Comparison of ENCODE assay signal across 23 mouse cellular contexts in genomic region chr17:48027019-48027418, GRCm38 (mm10). TPM values are rescaled to one million over a fixed set of nuclear protein-coding genes. Genes with fewer than 3 reads are reported as not detected.
DNase-seq lines count a peak whose midpoint lies in the region; ATAC-seq and TF ChIP-seq lines count a peak whose summit lies in the region.
"Had no signal": no experiment of that assay in that cellular context is flagged by ENCODE, and none has a peak within 500 bp of the region (broad histone marks: within the 10 kb centered on the region; RNA-seq: fewer than 3 reads in every experiment).

No protein-coding gene starts in this region.

- no peak overlapping the region for H3K4me2 ChIP-seq in heart, embryonic 16.5 days (ENCODE audit: low read depth, low read length)
- H3K4me2 ChIP-seq in lung, embryonic 14.5 days, result no peak overlapping the region
- H3K4me2 ChIP-seq: embryonic facial prominence, embryonic 15.5 days; hindbrain, embryonic 15.5 days; limb, embryonic 15.5 days; neural tube, embryonic 12.5 days; stomach, embryonic 15.5 days had no signal

- ATAC-seq in heart, embryonic 16.5 days (replicated peaks; ENCODE audit: extremely low read depth, insufficient read depth, low FRiP score), result no peak
- ATAC-seq in lung, embryonic 14.5 days (ENCODE audit: insufficient read depth), result no peak

- no peak for DNase-seq in heart, adult 8-10 months (ENCODE audit: low spot score)
- no peak for DNase-seq in lung, embryonic 14.5 days
- DNase-seq in lung, postnatal 4 days, result no peak
- DNase-seq in ES-CJ7 (ENCODE audit: low read depth, low spot score) (peak; percentile 38), ZHBTc4 (ENCODE audit: low read depth, low spot score) (peak; percentile 32)
- DNase-seq in spleen, postnatal 36 days (ENCODE audit: low spot score in 2 of 2), result no peak
- DNase-seq: gastrocnemius, postnatal 25 days; kidney, adult 18-20 months; layer of hippocampus, postnatal 36 days; spleen, adult 18-20 months; thymus, postnatal 25 days had no signal

- peaks cover 4% of the 10 kb centered on the region; the same call in 1 of the 2 replicates for H3K9me3 ChIP-seq in heart, embryonic 16.5 days (replicated peaks; ENCODE audit: control insufficient read depth, low read length)
- H3K9me3 ChIP-seq in lung, embryonic 14.5 days (ENCODE audit: low read depth, low read length), result no peaks in the 10 kb centered on the region
- H3K9me3 ChIP-seq: embryonic facial prominence, embryonic 15.5 days; hindbrain, embryonic 15.5 days; limb, embryonic 15.5 days; neural tube, embryonic 12.5 days; stomach, embryonic 15.5 days had no signal

- peak; percentile 50 for TF ChIP-seq CTCF in lung, embryonic 14.5 days (IDR thresholded peaks at IDR 0.05; ENCODE audit: low read depth)

- H3K4me3 ChIP-seq in heart, embryonic 16.5 days (ENCODE audit: low read length), result no peak overlapping the region
- no peak overlapping the region for H3K4me3 ChIP-seq in lung, embryonic 14.5 days (ENCODE audit: low read depth, low read length)
- H3K4me3 ChIP-seq: embryonic facial prominence, embryonic 15.5 days; hindbrain, embryonic 15.5 days; limb, embryonic 15.5 days; midbrain, embryonic 10.5 days; neural tube, embryonic 12.5 days; stomach, embryonic 15.5 days had no signal

- H3K9ac ChIP-seq in heart, embryonic 16.5 days (ENCODE audit: low read length), result no peak overlapping the region
- no peak overlapping the region for H3K9ac ChIP-seq in lung, embryonic 14.5 days
- H3K9ac ChIP-seq: embryonic facial prominence, embryonic 15.5 days; hindbrain, embryonic 15.5 days; limb, embryonic 15.5 days; neural tube, embryonic 12.5 days; stomach, embryonic 15.5 days had no signal

- peak overlapping the region; percentile 76 for H3K27ac ChIP-seq in heart, embryonic 16.5 days (ENCODE audit: low read length)
- 0 out of 2 replicates have a peak overlapping the region, but pooled peaks have one; percentile 71 for H3K27ac ChIP-seq in lung, embryonic 14.5 days (ENCODE audit: low read depth)
- H3K27ac ChIP-seq: embryonic facial prominence, embryonic 15.5 days; hindbrain, embryonic 15.5 days; midbrain, embryonic 10.5 days; neural tube, embryonic 12.5 days; stomach, embryonic 15.5 days had no signal

- H3K36me3 ChIP-seq in heart, embryonic 16.5 days (ENCODE audit: control insufficient read depth, insufficient read depth), result no peaks in the 10 kb centered on the region
- H3K36me3 ChIP-seq in lung, embryonic 14.5 days (ENCODE audit: insufficient read depth), result no peaks in the 10 kb centered on the region
- H3K36me3 ChIP-seq: embryonic facial prominence, embryonic 15.5 days; hindbrain, embryonic 15.5 days; limb, embryonic 15.5 days; midbrain, embryonic 10.5 days; neural tube, embryonic 12.5 days; stomach, embryonic 15.5 days had no signal

- H3K4me1 ChIP-seq in heart, embryonic 16.5 days (ENCODE audit: control insufficient read depth, insufficient read depth, low read length), result peaks cover 62% of the 10 kb centered on the region
- peaks cover 56% of the 10 kb centered on the region for H3K4me1 ChIP-seq in lung, embryonic 14.5 days (ENCODE audit: insufficient read depth)

- H3K27me3 ChIP-seq in heart, embryonic 16.5 days (ENCODE audit: control insufficient read depth, insufficient read depth, low read length), result 0 out of 2 replicates have a peak, but pooled peaks cover under 1% of the 10 kb centered on the region
- no peaks in the 10 kb centered on the region for H3K27me3 ChIP-seq in lung, embryonic 14.5 days (ENCODE audit: insufficient read depth, low read length)
- H3K27me3 ChIP-seq: stomach, embryonic 15.5 days had no signal

- WGBS in heart, embryonic 16.5 days, result 92% methylated on average over 5 of the region's 5 CpGs
- 93% methylated on average over 5 of the region's 5 CpGs for WGBS in lung, embryonic 14.5 days

RNA-seq across cellular contexts. Expression of gene 1700122O11Rik, which starts 11.1 kb away (rescaled TPM):
- not detected in 2 replicates for polyA plus RNA-seq in heart, embryonic 16.5 days (2015; fragmentation: Nextera tagmentation; extraction: Ambion mirVana)
- total RNA-seq in heart, adult 8-10 months (2022), result not detected
- not detected in 2 replicates for polyA plus RNA-seq in lung, embryonic 14.5 days (2014; fragmentation: Nextera tagmentation; extraction: Ambion mirVana)
- total RNA-seq: adrenal gland, postnatal 36 days; gastrocnemius, postnatal 25 days; layer of hippocampus, postnatal 36 days; left cerebral cortex, postnatal 25 days; monocyte, adult 5-6 weeks had no signal
- polyA plus RNA-seq: embryonic facial prominence, embryonic 15.5 days; forebrain, embryonic 11.5 days; heart, postnatal 0 days; hindbrain, embryonic 15.5 days; limb, embryonic 15.5 days; midbrain, embryonic 10.5 days; neural tube, embryonic 12.5 days; stomach, embryonic 15.5 days had no signal

Comparison
In these comparisons a context has a peak if more than half of its experiments do, and no peak if none do; other contexts are left out.
1. DNase-seq: peak in ES-CJ7 (single experiment) and ZHBTc4 (single experiment); none in heart, adult 8-10 months (single experiment), lung, embryonic 14.5 days (single experiment), lung, postnatal 4 days (0 of 2) and spleen, postnatal 36 days (0 of 2).